Mouse (Mus musculus) MEL (cell line): ENCODE data around the gene Tmem200a. TPM values are rescaled to one million over a fixed set of nuclear protein-coding genes. Genes with fewer than 3 reads are reported as not detected.

Experiments used
- DNase-seq: peaks from one replicate; pipeline ENCODE4 v3.0.0; 2011; ENCODE audit warnings: low read depth, low spot score
- H3K27ac ChIP-seq: 2 replicates; pipeline ENCODE4 v1.5.1; 2012; ENCODE audit warnings: low read depth, mild to moderate bottlenecking, control low read depth, low read length, moderate library complexity; ENCODE audit not compliant: control insufficient read depth
- H3K27me3 ChIP-seq, 2 experiments: fragments of 150-350 bp in 1 of 2; sonication (generic) in 1 of 2; 2 replicates each; pipeline ENCODE4 v1.6.1; 2012; ENCODE audit warnings: low read length in 2 of 2, mild to moderate bottlenecking in 2 of 2, improper control_type of control experiment in 1 of 2, moderate library complexity in 1 of 2; ENCODE audit not compliant: insufficient read depth in 2 of 2, control insufficient read depth in 1 of 2
- H3K36me3 ChIP-seq, 2 experiments: 2 replicates each; pipeline ENCODE4 v1.6.1; 2012 to 2014; ENCODE audit warnings: low read length in 2 of 2, improper control_type of control experiment in 1 of 2, inconsistent platforms in 1 of 2, mild to moderate bottlenecking in 1 of 2; ENCODE audit not compliant: insufficient read depth in 2 of 2, control insufficient read depth in 1 of 2
- H3K4me1 ChIP-seq, 2 experiments: fragments of 150-350 bp in 1 of 2; sonication (generic) in 1 of 2; 2 replicates each; pipeline ENCODE4 v1.6.1; 2012; ENCODE audit warnings: low read length in 2 of 2, improper control_type of control experiment in 1 of 2, mild to moderate bottlenecking in 1 of 2; ENCODE audit not compliant: insufficient read depth in 2 of 2, control insufficient read depth in 1 of 2
- H3K4me3 ChIP-seq, 2 experiments: fragments of 150-350 bp in 1 of 2; sonication (generic) in 1 of 2; 2 replicates each; pipeline ENCODE4 v1.5.1; 2012; ENCODE audit warnings: low read depth in 2 of 2, low read length in 2 of 2, mild to moderate bottlenecking in 2 of 2, moderate library complexity in 2 of 2, control low read depth in 1 of 2, improper control_type of control experiment in 1 of 2; ENCODE audit not compliant: control insufficient read depth in 1 of 2, insufficient read depth in 1 of 2
- H3K79me2 ChIP-seq: 2 replicates; pipeline ENCODE4 v1.6.1; 2012; ENCODE audit warnings: mild to moderate bottlenecking, low read length, moderate library complexity; ENCODE audit not compliant: control insufficient read depth, poor library complexity, insufficient read depth
- H3K9ac ChIP-seq: 2 replicates; pipeline ENCODE4 v1.6.1; 2012; ENCODE audit warnings: low read depth, mild to moderate bottlenecking, control low read depth, low read length, moderate library complexity; ENCODE audit not compliant: control insufficient read depth, poor library complexity, severe bottlenecking
- H3K9me3 ChIP-seq: fragments of 150-350 bp; sonication (generic); replicated peaks from 2 replicates; pipeline ENCODE4 v1.6.1; 2012; ENCODE audit warnings: mild to moderate bottlenecking, low read length, improper control_type of control experiment, moderate library complexity; ENCODE audit not compliant: insufficient read depth
- BHLHE40 ChIP-seq: IDR thresholded peaks from 2 replicates; pipeline ENCODE4 v1.6.1; 2012; ENCODE audit warnings: low read depth, mild to moderate bottlenecking, inconsistent platforms, low read length, improper control_type of control experiment, borderline replicate concordance
- CHD1 ChIP-seq: IDR thresholded peaks from 2 replicates; pipeline ENCODE4 v1.6.1; 2012; ENCODE audit warnings: low read depth, mild to moderate bottlenecking, inconsistent platforms, low read length, improper control_type of control experiment
- CTCF ChIP-seq, 3 experiments: IDR thresholded peaks in 2 of 3; conservative IDR thresholded peaks in 1 of 3; 2 replicates each; pipeline ENCODE4 v1.5.1; 2011 to 2012; ENCODE audit warnings: low read length in 3 of 3, low read depth in 2 of 3, mild to moderate bottlenecking in 2 of 3, improper control_type of control experiment in 1 of 3, inconsistent platforms in 1 of 3, mixed read lengths in 1 of 3, moderate library complexity in 1 of 3; ENCODE audit not compliant: control insufficient read depth in 1 of 3, insufficient read depth in 1 of 3, poor library complexity in 1 of 3, severe bottlenecking in 1 of 3
- HCFC1 ChIP-seq: IDR thresholded peaks from 2 replicates; pipeline ENCODE4 v1.6.1; 2012; ENCODE audit warnings: low read depth, mild to moderate bottlenecking, inconsistent platforms, low read length, improper control_type of control experiment, moderate library complexity
- JUND ChIP-seq: IDR thresholded peaks from 2 replicates; pipeline ENCODE4 v1.6.1; 2011; ENCODE audit warnings: low read depth, mild to moderate bottlenecking, improper control_type of control experiment, low read length
- MAFK ChIP-seq: IDR thresholded peaks from 2 replicates; pipeline ENCODE4 v1.6.1; 2011; ENCODE audit warnings: low read depth, mild to moderate bottlenecking, low read length, improper control_type of control experiment, borderline replicate concordance
- MAX ChIP-seq: IDR thresholded peaks from 2 replicates; pipeline ENCODE4 v1.6.1; 2011; ENCODE audit warnings: low read length, improper control_type of control experiment
- MAZ ChIP-seq: IDR thresholded peaks from 2 replicates; pipeline ENCODE4 v1.6.1; 2012; ENCODE audit warnings: low read depth, mild to moderate bottlenecking, inconsistent platforms, low read length, improper control_type of control experiment
- NRF1 ChIP-seq: IDR thresholded peaks from 2 replicates; pipeline ENCODE4 v1.6.1; 2014; ENCODE audit warnings: low read depth, mild to moderate bottlenecking, inconsistent platforms, low read length, improper control_type of control experiment, moderate library complexity; ENCODE audit not compliant: poor library complexity, insufficient read depth, severe bottlenecking
- POLR2A ChIP-seq, 2 experiments: IDR thresholded peaks; 2 replicates each; pipeline ENCODE4 v1.6.1; 2011 to 2012; ENCODE audit warnings: low read length in 2 of 2, mild to moderate bottlenecking in 2 of 2, control low read depth in 1 of 2, improper control_type of control experiment in 1 of 2, low read depth in 1 of 2, moderate library complexity in 1 of 2; ENCODE audit not compliant: control insufficient read depth in 1 of 2, insufficient read depth in 1 of 2, poor library complexity in 1 of 2
- POLR2AphosphoS5 ChIP-seq: IDR thresholded peaks from 2 replicates; pipeline ENCODE4 v1.6.1; 2012; ENCODE audit warnings: low read depth, borderline replicate concordance, mild to moderate bottlenecking, inconsistent platforms, low read length, moderate library complexity, mixed read lengths
- RAD21 ChIP-seq: IDR thresholded peaks from 2 replicates; pipeline ENCODE4 v1.6.1; 2011; ENCODE audit warnings: mild to moderate bottlenecking, low read depth, low read length, improper control_type of control experiment
- TBP ChIP-seq: IDR thresholded peaks from 2 replicates; pipeline ENCODE4 v1.8.0; 2011; ENCODE audit warnings: low read depth, low read length, improper control_type of control experiment
- TCF12 ChIP-seq: IDR thresholded peaks from 2 replicates; pipeline ENCODE4 v1.6.1; 2014; ENCODE audit warnings: low read depth, mild to moderate bottlenecking, inconsistent platforms, low read length, improper control_type of control experiment, moderate library complexity
- USF1 ChIP-seq: IDR thresholded peaks from 2 replicates; pipeline ENCODE4 v1.6.1; 2014; ENCODE audit warnings: low read depth, mild to moderate bottlenecking, inconsistent platforms, low read length, improper control_type of control experiment, moderate library complexity
- ZKSCAN1 ChIP-seq: IDR thresholded peaks from 2 replicates; pipeline ENCODE4 v1.6.1; 2012; ENCODE audit warnings: low read depth, mild to moderate bottlenecking, inconsistent platforms, low read length, improper control_type of control experiment, moderate library complexity
- ZNF384 ChIP-seq: IDR thresholded peaks from 2 replicates; pipeline ENCODE4 v1.6.1; 2012; ENCODE audit warnings: low read depth, mild to moderate bottlenecking, inconsistent platforms, low read length, improper control_type of control experiment
- polyA plus RNA-seq, 2 experiments: library from polyadenylated mRNA; stranded (reverse) in 1 of 2; unstranded in 1 of 2; fragments of >175 nt in 1 of 2; fragments of >200 nt in 1 of 2; gene quantifications; 2 replicates each; pipeline versions ENCODE4 v1.2.1 to v1.2.4; 2012; ENCODE audit warnings: low replicate concordance in 2 of 2, low read depth in 1 of 2; ENCODE audit not compliant: insufficient read length in 2 of 2, insufficient read depth in 1 of 2, missing spikeins in 1 of 2
- total RNA-seq: library from RNA; depleted of rRNA; stranded (reverse); fragments of 300-350 nt; gene quantifications from 2 replicates; pipeline ENCODE4 v1.2.3, GENCODE M21; 2012

The Tmem200a gene
- total and polyA plus RNA-seq, 3 experiments, result not detected

GRCm38 (mm10) chr10:25958762-25959753 is 119.8 kb downstream of the Tmem200a start:
- no peak overlapping the region for H3K9ac ChIP-seq
- H3K4me1 ChIP-seq, result no peaks in the 10 kb centered on the region
- H3K4me3 ChIP-seq, result no peak overlapping the region
- no peaks in the 10 kb centered on the region for H3K9me3 ChIP-seq
- H3K36me3 ChIP-seq, result no peaks in the 10 kb centered on the region
- H3K27me3 ChIP-seq, result no peaks in the 10 kb centered on the region
- no peak overlapping the region for H3K27ac ChIP-seq
- DNase-seq, result no peak
- no peak for TF ChIP-seq RAD21
- no peak for TF ChIP-seq ZKSCAN1
- no peak for TF ChIP-seq JUND
- no peak for TF ChIP-seq USF1
- no peak for TF ChIP-seq HCFC1
- no peak for TF ChIP-seq MAFK
- no peak for TF ChIP-seq ZNF384
- no peak for TF ChIP-seq BHLHE40
- no peak for TF ChIP-seq NRF1
- H3K79me2 ChIP-seq, result no peaks in the 10 kb centered on the region

GRCm38 (mm10) chr10:25954641-25955228 is 124.1 kb downstream of the Tmem200a start:
- no peak overlapping the region for H3K27ac ChIP-seq
- H3K27me3 ChIP-seq, result no peaks in the 10 kb centered on the region
- no peak for TF ChIP-seq MAX
- no peak for TF ChIP-seq HCFC1
- no peak for TF ChIP-seq CHD1
- no peak for TF ChIP-seq ZKSCAN1
- no peak for TF ChIP-seq TBP
- TF ChIP-seq TCF12, result no peak
- no peak for TF ChIP-seq POLR2AphosphoS5
- TF ChIP-seq CTCF (IDR thresholded peaks at IDR 0.05 in 2 of 3, conservative IDR thresholded peaks at IDR 0.05 in 1 of 3; ENCODE audit: control insufficient read depth in 1 of 3, insufficient read depth in 1 of 3, low read depth in 2 of 3, low read length in 3 of 3, poor library complexity in 1 of 3, severe bottlenecking in 1 of 3), result no peak
- no peak for TF ChIP-seq RAD21
- no peak for TF ChIP-seq USF1
- no peak for TF ChIP-seq POLR2A (IDR thresholded peaks at IDR 0.05; ENCODE audit: control insufficient read depth in 1 of 2, insufficient read depth in 1 of 2, low read depth in 1 of 2, low read length in 2 of 2, poor library complexity in 1 of 2)
- no peak for TF ChIP-seq MAZ

More at GRCm38 (mm10) chr10:25954641-25955228, 124.1 kb downstream of the Tmem200a start:
- Histone ChIP-seq H3K9me3 (no peaks in the 10 kb centered on the region), H3K36me3 (no peaks in the 10 kb centered on the region), H3K4me1 (no peaks in the 10 kb centered on the region), H3K79me2 (no peaks in the 10 kb centered on the region), H3K9ac (no peak overlapping the region), H3K4me3 (no peak overlapping the region)
- DNase-seq, result no peak
